Mouse (Mus musculus) urinary bladder, postnatal 36 days (tissue): ENCODE results near the gene Pkd1l2.

ENCODE experiments used
- DNase-seq, 2 experiments: peaks; one replicate each; pipeline ENCODE4 v3.0.0; 2022; ENCODE audit warnings: low spot score in 2 of 2, mixed read lengths in 1 of 2

Pkd1l2 gene

GRCm38 (mm10) chr8:117082399-117082872 lies at the start of gene Pkd1l2:
Pkd1l2 (minus strand) TSS chr8:117082449.
- no peak for DNase-seq

- DNase-seq: no peak
These were observed 44.8 kb upstream of the Pkd1l2 start for GRCm38 (mm10) chr8:117127063-117127462.

- no peak for DNase-seq
These were observed 44.2 kb upstream of the Pkd1l2 start for GRCm38 (mm10) chr8:117126411-117126810.

GRCm38 (mm10) chr8:117125854-117126253 lies 43.6 kb upstream of the Pkd1l2 start:
- no peak for DNase-seq

DNA sequence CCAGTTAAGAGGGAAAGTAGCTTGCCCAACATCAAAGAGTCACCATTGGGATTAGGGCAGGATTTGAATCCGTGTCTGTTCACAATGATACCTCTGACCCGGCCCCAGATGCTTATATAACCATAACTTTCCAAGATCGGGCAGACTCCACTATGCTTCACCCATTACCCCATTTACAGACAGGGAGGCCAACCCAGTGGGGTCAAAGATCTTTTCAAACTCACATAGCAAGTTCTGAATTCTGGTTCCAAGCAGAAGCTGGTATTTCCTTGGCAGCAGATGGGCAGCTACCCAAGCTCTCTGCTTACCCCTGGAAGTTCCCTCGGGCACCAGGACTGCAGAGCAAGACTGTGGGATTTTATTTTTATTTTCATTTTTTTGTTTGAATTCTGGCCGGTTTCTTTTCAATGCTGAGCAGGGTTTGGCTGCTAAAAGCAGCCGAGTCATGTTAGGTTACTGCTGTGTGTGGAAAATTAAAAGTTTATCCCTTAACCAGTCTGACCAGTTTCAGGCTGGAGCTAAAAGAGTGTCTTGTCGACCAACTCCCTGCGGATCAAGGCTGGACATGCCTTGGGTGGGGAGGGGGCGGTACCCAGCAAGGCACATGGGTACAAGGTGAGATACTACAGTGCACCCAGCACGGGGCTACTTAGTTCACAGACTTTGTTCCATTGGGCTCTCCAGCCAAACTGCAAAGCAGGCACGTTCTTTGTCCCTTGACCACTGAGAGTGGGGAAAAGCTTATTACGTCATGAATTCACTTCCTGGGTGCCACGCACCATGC lies 41.8 kb upstream of the Pkd1l2 start:
- DNase-seq: peak; percentile 70 to 78

DNA sequence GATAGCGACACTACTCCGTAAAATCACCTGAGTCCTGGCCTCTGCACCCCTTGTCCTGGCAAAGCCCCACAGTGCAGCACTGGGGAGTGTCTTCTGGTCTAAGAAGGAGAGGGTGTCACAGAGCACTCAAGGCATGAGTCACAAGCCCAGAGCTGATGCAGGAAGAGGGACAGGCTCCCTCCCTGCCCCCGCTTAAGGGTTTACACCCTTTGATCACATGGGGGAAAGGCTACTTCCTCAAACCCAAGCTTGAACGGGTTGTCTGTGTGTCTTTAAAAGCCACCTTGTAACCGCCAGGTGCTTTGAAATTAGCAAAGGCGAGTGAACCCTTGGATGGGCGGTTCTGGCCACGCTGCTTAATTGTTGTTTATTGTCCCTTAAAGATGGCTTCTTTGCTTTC lies 39.0 kb upstream of the Pkd1l2 start:
- peak; percentile 56 to 58 for DNase-seq

DNA sequence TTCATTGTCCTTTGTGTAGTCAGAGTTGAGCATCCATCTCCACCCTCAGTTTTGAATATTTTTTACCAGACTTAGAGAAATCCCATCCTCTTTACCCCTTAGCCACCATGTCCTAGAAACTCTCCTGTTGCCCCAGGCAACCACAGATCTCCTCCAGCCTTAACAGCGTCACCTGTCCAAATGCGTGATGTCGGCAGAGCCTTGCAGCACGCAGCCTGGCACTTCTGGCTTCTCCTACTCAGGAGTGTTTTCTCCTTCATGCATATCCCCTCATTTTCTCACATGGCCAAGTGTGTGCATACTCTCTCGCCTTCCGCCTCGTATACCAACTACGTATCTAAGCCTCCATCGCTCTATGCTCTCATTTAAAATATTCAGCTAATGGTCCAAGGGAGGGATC lies 36.2 kb upstream of the Pkd1l2 start:
- DNase-seq: no peak

DNA sequence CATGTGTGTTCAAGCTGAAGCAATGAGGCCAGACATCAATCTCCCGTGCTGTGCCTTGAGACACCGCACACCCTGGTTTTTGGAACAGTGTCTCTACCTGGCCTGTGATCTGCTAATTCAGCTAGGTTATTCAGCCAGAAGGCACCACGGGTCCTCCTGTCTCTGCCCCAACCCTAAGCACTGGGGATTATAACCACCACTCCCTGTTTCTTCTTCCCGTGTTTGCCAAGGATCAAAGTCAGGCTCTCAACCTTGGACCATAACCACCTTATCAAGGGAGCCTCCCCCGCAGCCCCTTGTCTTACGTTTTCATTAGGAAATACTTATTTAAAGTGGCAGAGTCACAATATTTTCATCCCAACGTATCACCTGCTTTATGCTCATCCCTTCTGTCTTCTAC lies 34.3 kb upstream of the Pkd1l2 start:
- no peak for DNase-seq

- peak; percentile 71 to 79 for DNase-seq
These were observed 33.6 kb upstream of the Pkd1l2 start for GRCm38 (mm10) chr8:117115676-117116446.

- no peak for DNase-seq
These were observed 32.8 kb upstream of the Pkd1l2 start for GRCm38 (mm10) chr8:117115094-117115493.

DNA sequence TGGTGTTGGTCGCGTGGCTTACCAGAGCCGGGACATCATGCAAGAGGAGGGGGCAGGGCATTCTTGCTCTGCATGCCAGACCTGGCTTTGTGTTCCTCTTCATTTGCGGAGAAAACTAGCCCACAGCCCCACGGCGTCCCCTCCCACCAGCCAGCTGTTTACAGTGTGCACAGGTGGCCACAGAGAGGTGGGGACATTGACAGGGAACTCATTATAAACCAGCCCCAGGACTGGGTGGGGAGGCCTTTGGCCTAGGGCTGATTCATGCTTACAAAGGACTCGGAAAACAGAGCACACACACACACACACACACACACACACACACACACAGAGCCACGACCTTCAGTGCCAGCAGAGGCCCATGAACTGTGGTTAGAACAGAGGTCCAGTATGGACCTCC lies 30.0 kb upstream of the Pkd1l2 start:
- DNase-seq: peak; percentile 56 to 58

- DNase-seq: peak in 1 of 2 experiments; percentile 23
These were observed 29.4 kb upstream of the Pkd1l2 start for GRCm38 (mm10) chr8:117111641-117112040.

DNA sequence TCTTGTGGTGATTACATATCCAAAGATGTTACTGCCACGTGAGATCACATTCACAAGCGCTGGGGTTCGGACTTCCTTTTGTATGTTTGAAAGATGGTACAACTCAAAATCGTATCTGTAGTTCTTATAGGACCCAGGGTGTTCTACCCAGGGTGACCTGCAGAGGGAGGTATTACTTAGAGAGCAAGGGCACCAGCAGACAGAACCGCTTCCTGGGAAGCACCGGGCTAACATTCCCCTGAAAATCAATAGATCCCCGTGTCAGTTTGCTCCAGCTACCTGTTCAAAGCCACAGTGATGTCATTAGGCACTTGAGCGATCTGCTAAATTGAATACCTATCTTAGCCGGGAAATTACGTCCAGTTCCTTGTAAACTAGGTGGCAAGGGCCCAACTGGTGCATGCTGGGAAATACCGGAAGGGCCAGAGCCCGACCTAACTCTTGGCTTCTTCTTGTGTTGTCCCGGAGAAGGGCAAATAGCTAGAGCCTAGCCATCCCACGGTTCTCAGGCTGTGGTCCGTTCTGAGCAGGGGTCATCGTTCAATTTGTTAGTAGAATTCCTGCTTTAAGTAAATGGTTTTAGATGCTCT lies 27.6 kb upstream of the Pkd1l2 start:
- peak; percentile 65 to 71 for DNase-seq

DNA sequence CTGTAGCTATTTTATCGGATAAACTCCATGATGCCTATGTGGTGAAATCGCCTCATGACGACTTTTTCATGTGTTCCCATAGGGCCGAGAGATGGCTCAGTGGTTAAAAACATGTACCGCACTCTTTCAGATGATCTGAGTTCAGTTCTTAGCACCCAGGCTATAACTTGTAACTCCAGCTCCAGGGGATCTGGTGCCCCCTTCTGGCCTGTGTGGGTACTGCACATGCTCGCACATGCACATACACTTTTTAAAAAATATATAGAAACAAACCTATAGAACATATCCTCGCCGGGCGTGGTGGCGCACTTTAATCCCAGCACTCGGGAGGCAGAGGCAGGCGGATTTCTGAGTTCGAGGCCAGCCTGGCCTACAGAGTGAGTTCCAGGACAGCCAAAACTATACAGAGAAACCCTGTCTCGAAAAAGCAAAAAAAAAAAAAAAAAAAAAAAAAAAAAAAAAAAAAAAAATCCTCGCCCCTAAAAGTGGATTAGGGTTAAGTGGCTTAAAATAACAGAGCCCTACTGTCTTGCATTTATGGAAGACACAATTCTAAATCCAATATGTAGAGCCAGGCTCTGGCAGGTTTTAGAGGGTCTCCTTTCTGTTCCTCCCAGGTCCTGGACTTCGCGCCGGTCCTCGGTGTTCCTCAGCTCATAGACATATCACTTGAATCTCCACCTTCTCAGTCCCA lies 26.9 kb upstream of the Pkd1l2 start:
- no peak for DNase-seq

DNA sequence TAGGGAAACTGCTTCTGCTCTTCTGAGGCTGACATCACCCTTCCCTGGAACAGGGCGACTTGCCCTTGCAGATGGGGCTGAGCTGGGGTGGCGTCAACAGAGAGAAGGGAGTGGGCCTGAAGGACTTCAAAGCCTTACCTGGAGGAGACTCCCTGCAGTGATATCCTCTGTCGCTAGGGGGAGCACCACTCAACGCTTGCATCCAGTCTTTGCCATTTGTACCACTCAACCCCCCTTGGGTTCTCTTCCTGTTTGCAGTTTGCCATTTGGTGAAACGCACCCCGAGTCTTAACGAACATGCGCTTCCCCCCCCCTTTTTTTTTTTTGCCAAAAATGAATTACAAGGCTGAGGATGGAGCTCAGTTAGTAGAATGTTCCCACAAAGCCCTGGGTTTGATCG lies 25.3 kb upstream of the Pkd1l2 start:
- DNase-seq: peak; percentile 70 to 71

DNA sequence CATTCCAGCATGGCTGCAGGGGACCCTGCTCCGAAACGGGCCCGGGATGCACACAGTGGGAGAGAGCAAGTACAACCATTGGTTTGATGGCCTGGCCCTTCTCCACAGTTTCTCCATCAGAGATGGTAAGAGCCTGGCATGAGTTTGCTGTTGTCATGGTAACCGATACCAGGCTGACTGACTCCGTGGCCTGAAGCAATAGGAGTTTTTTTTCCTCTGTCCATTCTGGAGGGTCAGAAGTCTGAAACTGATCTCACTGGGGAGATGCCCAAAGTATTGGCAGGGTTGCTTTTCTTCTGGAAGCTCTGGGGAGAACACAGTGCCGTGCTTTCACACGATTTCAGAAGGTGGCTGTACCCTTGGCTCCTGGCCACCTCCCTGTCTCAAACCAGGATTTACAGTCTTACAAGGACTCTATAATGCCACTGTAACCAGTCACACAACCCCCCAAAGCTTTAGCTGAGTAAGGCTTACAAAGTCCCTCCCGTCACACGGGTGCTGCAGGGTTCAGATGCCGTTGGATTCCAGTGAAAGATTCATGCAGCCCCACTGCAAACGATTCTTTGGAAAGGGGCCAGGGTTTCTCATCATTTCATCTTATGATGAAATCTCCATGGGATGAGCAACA lies 15.4 kb upstream of the Pkd1l2 start:
- no peak for DNase-seq

- DNase-seq: no peak
These were observed 14.9 kb upstream of the Pkd1l2 start for GRCm38 (mm10) chr8:117097051-117097563.

- no peak for DNase-seq
These were observed 13.4 kb upstream of the Pkd1l2 start, which contains the start of gene Bco1 for GRCm38 (mm10) chr8:117095647-117096046. Bco1 (plus strand) TSS chr8:117095854.

GRCm38 (mm10) chr8:117094053-117094452 lies 11.8 kb upstream of the Pkd1l2 start:
- peak; percentile 34 to 40 for DNase-seq

DNA sequence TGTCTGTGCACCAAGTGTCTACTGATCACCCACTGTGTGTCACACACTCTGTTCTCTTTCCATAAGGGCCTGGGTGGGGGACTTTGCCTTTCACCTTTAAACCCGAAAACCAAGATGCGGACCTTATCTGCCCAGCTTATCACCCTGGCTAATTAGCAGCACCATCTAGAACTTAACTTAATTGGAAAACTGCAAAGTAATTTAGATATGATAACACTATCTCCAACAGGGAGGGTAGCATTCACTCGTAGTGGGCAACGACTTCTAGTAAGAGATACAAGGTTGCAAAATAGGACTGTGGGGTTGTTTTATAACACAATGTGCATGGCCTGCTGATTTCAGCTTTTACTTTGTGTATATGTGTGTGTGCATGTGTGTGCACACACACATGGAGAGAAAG lies 7.6 kb upstream of the Pkd1l2 start:
- DNase-seq: no peak

GRCm38 (mm10) chr8:117087036-117087435 lies 4.8 kb upstream of the Pkd1l2 start:
- DNase-seq: no peak
